Mouse (Mus musculus) limb, embryonic 14.5 days (tissue): Measurements from ENCODE around the gene Marveld3. TPM values are rescaled to one million over a fixed set of nuclear protein-coding genes. Genes with fewer than 3 reads are reported as not detected.

Experiments
- ATAC-seq: fragments of 200-750 bp; cut with Nextera tagmentation; 2 replicates; pipeline ENCODE4 v1.8.0; 2017; ENCODE audit warnings: low read depth, moderate number of reproducible peaks, moderate TSS enrichment; ENCODE audit not compliant: low FRiP score
- DNase-seq: peaks from one replicate; pipeline ENCODE4 v3.0.0-alpha.2; 2015; ENCODE audit warnings: low spot score
- H3K27ac ChIP-seq: fragments of 300-500 bp; sonication (generic); replicated peaks from 2 replicates; pipeline ENCODE4 v1.5.1; 2014; ENCODE audit warnings: low read depth, mild to moderate bottlenecking, low read length, moderate library complexity, mixed read lengths
- H3K27me3 ChIP-seq: fragments of 300-500 bp; sonication (generic); 2 replicates; pipeline ENCODE4 v1.6.1; 2014; ENCODE audit warnings: low read length, mixed read lengths; ENCODE audit not compliant: control insufficient read depth, insufficient read depth
- H3K36me3 ChIP-seq: fragments of 300-500 bp; sonication (generic); 2 replicates; pipeline ENCODE4 v1.6.1; 2014; ENCODE audit warnings: mild to moderate bottlenecking, low read length, moderate library complexity, mixed read lengths; ENCODE audit not compliant: control insufficient read depth, insufficient read depth
- H3K4me1 ChIP-seq: fragments of 300-500 bp; sonication (generic); 2 replicates; pipeline ENCODE4 v1.6.1; 2014; ENCODE audit warnings: antibody characterized with exemption, low read length, mixed read lengths; ENCODE audit not compliant: control insufficient read depth, insufficient read depth
- H3K4me2 ChIP-seq: fragments of 300-500 bp; sonication (generic); replicated peaks from 2 replicates; pipeline ENCODE4 v1.6.1; 2014; ENCODE audit warnings: low read depth, mild to moderate bottlenecking, low read length, moderate library complexity; ENCODE audit not compliant: severe bottlenecking
- H3K4me3 ChIP-seq: fragments of 300-500 bp; sonication (generic); replicated peaks from 2 replicates; pipeline ENCODE4 v1.5.1; 2014; ENCODE audit warnings: low read length
- H3K9ac ChIP-seq: fragments of 300-500 bp; sonication (generic); 2 replicates; pipeline ENCODE4 v1.6.1; 2014; ENCODE audit warnings: mild to moderate bottlenecking, low read depth, low read length, moderate library complexity; ENCODE audit not compliant: severe bottlenecking
- H3K9me3 ChIP-seq: fragments of 300-500 bp; sonication (generic); 2 replicates; pipeline ENCODE4 v1.6.1; 2016; ENCODE audit warnings: low read length; ENCODE audit not compliant: control insufficient read depth
- POLR2A ChIP-seq: fragments of 200-500 bp; IDR thresholded peaks from 2 replicates; pipeline ENCODE4 v1.8.0; 2012; ENCODE audit warnings: inconsistent platforms, mild to moderate bottlenecking, moderate library complexity, borderline replicate concordance; ENCODE audit not compliant: insufficient read depth, insufficient read length; ENCODE audit errors: extremely low read depth
- WGBS: fragments of 180-500 bp; shearing (Covaris S2); extraction: QIAGEN DNeasy Blood & Tissue Kit; methylation state at CpG from one replicate; pipeline ENCODE4 v1.1.7; 2014; 5-methylcytosine and 5-hydroxymethylcytosine counted together
- polyA plus RNA-seq, 2 experiments: library from polyadenylated mRNA; depleted of rRNA in 1 of 2; stranded (reverse) in 1 of 2; unstranded in 1 of 2; fragments of >200 nt; fragmentation: Nextera tagmentation in 1 of 2; extraction: Ambion mirVana in 1 of 2; gene quantifications; 2 replicates each; pipeline versions ENCODE4 v1.2.1 to v1.2.3; 2012 to 2014

Gene Marveld3
- polyA plus RNA-seq, 2 experiments = 1.2 to 3.1 TPM

DNA sequence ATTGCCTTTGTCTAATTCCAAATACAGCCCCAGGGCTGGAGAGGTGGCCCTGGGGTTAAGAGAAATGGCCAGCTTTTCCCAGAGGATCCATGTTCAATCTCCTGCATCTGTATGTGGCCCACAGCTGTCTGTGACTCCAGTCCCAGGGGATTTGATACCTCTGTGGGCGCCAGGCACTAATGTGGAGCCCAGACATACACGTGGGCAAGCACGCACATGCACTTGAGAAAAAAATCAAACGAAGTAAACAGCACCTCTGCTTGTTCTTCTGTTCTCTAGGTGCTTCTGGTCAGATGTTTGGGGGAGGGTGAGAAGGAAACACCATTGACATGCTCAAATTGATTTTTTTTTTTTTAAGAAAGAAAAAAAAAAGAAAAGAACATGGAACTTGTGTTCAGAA, 2.1 kb upstream of the Marveld3 start:
- TF ChIP-seq POLR2A = no peak
- no peaks in the 10 kb centered on the region for H3K36me3 ChIP-seq
- no peak overlapping the region for H3K9ac ChIP-seq
- H3K9me3 ChIP-seq = no peaks in the 10 kb centered on the region
- H3K4me1 ChIP-seq = peaks cover 8% of the 10 kb centered on the region
- ATAC-seq (no peak), DNase-seq (no peak)
- peaks cover 36% of the 10 kb centered on the region for H3K27me3 ChIP-seq
- H3K27ac ChIP-seq = no peak overlapping the region
- no peak overlapping the region for H3K4me3 ChIP-seq
- H3K4me2 ChIP-seq = no peak overlapping the region
- 68% methylated on average over 4 of the region's 4 CpGs for WGBS

- H3K4me3 ChIP-seq = no peak overlapping the region
- H3K9me3 ChIP-seq = no peaks in the 10 kb centered on the region
- H3K27ac ChIP-seq = no peak overlapping the region
- H3K27me3 ChIP-seq = peaks cover 34% of the 10 kb centered on the region
- ATAC-seq (no peak), DNase-seq (no peak)
- H3K4me2 ChIP-seq = no peak overlapping the region
- no peaks in the 10 kb centered on the region for H3K36me3 ChIP-seq
- TF ChIP-seq POLR2A = no peak
- H3K4me1 ChIP-seq = peaks cover 8% of the 10 kb centered on the region
- 58% methylated on average over 13 of the region's 13 CpGs for WGBS
- no peak overlapping the region for H3K9ac ChIP-seq
Measured at GRCm38 (mm10) chr8:109963421-109963820, 1.4 kb upstream of the Marveld3 start.

- 71% methylated on average over 9 of the region's 9 CpGs for WGBS
- Histone ChIP-seq H3K4me1 (peaks cover 13% of the 10 kb centered on the region), H3K9me3 (no peaks in the 10 kb centered on the region), H3K36me3 (no peaks in the 10 kb centered on the region), H3K9ac (no peak overlapping the region), H3K27me3 (peaks cover 29% of the 10 kb centered on the region), H3K27ac (no peak overlapping the region), H3K4me3 (no peak overlapping the region), H3K4me2 (no peak overlapping the region)
- no peak for DNase-seq
- TF ChIP-seq POLR2A = no peak
- ATAC-seq = no peak
Measured at GRCm38 (mm10) chr8:109962896-109963295, 893 bp upstream of the Marveld3 start.

DNA sequence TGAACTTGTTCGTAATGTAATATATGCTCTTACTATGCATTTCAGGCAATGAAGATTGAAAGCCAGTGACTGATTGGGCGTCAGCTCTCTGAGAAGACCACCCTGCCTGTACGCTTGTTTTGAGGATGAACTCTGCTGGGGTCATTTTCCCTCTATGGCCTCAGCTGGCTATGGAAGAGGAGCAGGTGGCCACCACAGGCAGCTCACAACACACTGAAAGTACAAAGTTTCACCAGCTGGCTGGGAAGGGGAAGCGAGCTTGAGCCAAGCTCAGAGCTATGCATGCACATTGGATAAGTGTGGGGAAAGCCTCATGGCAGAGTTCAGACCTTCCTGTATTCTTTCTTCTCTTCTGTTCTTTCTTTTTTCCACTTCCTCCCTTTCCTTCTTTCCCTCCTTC, 2.9 kb downstream of the Marveld3 start:
- Histone ChIP-seq H3K4me1 (peaks cover 19% of the 10 kb centered on the region), H3K27ac (no peak overlapping the region), H3K27me3 (peaks cover 29% of the 10 kb centered on the region), H3K9ac (no peak overlapping the region), H3K9me3 (no peaks in the 10 kb centered on the region), H3K4me2 (no peak overlapping the region), H3K36me3 (no peaks in the 10 kb centered on the region), H3K4me3 (no peak overlapping the region)
- TF ChIP-seq POLR2A = no peak
- peak; percentile 51; the same call in 1 of the 2 replicates for ATAC-seq
- DNase-seq = no peak
- 88% methylated on average over 4 of the region's 4 CpGs for WGBS

- ATAC-seq (no peak), DNase-seq (no peak)
- H3K4me2 ChIP-seq = no peak overlapping the region
- peaks cover 29% of the 10 kb centered on the region for H3K27me3 ChIP-seq
- 24% methylated on average over 11 of the region's 12 CpGs for WGBS
- peak overlapping the region; percentile 39; the same call in 1 of the 2 replicates for H3K27ac ChIP-seq
- peaks cover 19% of the 10 kb centered on the region for H3K4me1 ChIP-seq
- TF ChIP-seq POLR2A = no peak
- H3K36me3 ChIP-seq = no peaks in the 10 kb centered on the region
- H3K9ac ChIP-seq = no peak overlapping the region
- no peak overlapping the region for H3K4me3 ChIP-seq
- H3K9me3 ChIP-seq = no peaks in the 10 kb centered on the region
Measured at GRCm38 (mm10) chr8:109958036-109958655, 3.9 kb downstream of the Marveld3 start.
